Mouse (Mus musculus): Measurements from ENCODE around the gene Ntsr1. TPM values are rescaled to one million over a fixed set of nuclear protein-coding genes. Genes with fewer than 3 reads are reported as not detected.

Ntsr1 gene
- polyA plus RNA-seq (2017; shearing (Covaris generic)), result not detected

DNA sequence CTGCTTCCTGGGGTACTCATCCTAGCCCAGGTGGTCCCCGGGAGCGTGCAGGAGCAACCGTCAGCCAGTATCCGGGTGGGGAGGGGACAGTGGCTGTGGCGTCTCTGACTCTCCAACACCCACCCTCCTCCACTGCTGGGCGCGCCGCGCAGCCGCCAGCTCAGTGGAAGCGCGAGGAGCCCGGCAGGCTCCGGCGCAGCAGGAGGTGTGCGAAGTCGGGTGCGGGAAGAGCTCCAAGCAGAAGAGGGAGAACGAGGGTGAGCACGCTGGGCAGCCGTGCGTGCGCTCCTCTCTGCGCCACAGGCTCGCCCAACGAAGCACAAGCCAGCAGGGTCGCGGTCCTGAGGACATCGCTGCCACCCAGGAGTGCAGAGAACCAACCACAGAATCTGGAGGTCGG is at the start of gene Ntsr1:
Ntsr1 (plus strand) TSS at position 236 of the 400 bp plus-strand sequence.
- no peak for ATAC-seq

DNA sequence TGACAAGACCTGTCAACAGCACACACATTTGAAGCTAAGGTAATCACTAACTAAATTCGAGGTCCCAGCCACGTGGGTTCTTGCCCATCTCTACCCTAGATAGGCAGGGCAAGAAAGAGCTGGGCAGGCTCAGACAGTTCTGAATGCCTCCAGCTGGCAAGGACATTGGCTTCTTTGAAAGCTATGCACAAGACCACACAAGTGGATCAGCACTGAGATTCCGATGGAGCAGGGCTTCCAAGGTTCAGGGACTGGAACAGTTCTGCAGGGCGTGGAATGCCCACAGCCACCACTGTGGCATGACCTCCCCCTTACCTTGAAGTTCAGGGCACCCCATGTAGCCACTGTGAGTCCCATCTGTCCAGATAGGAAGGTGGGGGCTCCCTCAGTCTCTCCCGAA is 49.2 kb upstream of the Ntsr1 start:
- no peak for ATAC-seq

DNA sequence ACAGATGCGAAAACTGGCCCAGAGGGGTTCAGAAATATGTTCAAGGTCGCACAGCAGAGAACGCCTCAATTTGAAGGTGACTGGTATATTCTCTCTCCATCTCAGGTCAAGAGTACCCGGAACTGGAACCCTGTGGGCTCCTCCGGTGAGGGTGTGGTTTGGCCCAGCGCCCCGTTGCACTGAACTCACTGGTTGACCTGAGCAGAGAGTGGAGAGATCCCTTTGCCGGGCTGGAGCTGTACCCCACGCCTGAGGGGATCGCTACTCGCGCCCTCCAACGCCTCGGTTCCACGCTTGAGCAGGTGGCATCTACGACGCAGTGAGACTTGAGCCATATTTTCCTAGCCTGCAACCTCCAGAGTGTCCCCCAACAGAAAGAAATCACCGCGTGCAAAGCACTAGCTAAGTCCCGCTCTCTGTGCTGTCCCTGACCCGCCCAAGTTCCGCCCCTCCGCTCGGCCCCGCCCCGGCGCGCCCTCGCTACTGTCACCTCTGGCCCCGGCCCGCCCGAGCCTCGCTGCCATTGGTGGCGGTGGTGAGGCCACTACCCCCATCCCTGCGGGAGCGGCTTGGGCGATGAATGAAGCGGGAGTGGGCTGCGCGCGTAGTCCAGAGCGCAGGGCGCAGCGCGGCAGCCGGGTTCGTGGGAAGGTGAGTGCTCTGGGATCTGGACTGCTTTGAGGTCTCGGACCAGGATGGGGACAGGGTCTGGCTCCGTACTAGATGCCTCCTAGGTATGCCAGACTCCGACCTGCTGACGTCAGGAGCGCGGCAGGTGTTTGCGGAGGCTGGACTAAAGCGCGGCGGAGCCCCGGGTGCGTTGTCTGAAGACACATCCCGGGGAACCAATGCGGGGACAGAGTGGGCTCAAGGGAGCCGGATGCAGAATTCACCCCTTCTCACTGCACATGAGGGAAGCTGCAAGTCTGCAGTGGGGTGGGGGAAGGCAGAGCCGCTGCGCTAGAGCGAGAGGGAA is 43.8 kb upstream of the Ntsr1 start, which contains the start of gene Slco4a1:
Slco4a1 (plus strand) TSS at position 523 of the 976 bp plus-strand sequence.
- ATAC-seq, result peak; percentile 96

DNA sequence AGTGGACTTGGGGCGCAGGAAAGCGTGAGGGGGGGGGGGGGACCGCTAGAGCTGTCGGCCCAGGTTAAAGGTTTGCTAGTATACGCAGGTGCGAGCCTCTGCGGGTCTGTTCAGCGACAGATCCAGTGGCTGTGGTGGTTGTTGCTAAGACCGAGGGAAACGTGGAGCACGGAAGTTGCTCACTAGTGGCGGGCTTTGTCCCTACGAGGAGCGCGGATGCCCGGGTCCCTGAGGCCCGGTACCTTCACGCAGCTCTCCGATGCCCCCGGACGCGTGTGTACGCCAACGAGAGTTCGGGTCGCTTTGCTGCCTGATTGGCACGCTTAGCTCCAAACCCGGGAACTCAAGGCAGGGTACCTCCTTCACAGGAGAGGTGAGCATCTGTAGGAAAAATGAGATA is 43.1 kb upstream of the Ntsr1 start:
- ATAC-seq, result peak; percentile 20

DNA sequence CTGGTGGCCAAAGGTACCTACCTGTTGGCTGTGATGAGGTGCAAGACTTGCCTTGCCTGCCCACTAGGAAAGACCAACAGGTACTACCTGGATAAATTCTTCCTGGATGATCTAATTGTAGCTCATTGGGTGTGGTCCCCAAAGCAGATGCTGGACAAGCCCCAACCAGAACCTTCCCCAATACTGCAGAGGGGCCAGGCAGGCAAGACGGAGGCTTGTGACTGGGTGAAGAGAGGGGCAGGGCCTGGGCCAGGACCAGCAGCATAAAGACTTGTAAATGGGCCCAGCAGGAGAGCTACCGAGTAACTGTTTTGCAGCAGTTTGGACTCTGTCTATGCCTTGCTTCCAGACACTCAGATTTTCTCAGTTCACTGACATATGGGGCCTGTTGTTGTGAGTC is 42.1 kb upstream of the Ntsr1 start:
- no peak for ATAC-seq

DNA sequence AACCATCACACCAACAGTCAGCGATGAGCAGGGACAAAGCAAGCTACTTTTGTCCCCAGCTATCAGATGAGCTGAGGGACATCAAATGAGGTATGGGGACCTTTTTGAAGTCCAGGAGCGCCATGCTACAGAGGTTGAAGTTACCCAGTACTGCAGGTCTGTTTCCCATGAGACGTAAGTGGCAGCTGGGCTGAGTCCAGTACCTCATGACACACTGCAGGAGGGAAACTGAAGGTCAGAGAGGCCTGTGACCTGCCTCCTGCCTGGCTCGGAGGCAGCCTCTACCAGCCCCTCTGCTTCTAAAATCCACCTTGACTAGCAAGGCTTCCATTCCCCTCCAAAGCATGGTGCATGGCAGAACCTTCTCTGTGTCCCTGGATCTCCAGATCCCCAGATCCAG is 40.3 kb upstream of the Ntsr1 start:
- ATAC-seq, result no peak

DNA sequence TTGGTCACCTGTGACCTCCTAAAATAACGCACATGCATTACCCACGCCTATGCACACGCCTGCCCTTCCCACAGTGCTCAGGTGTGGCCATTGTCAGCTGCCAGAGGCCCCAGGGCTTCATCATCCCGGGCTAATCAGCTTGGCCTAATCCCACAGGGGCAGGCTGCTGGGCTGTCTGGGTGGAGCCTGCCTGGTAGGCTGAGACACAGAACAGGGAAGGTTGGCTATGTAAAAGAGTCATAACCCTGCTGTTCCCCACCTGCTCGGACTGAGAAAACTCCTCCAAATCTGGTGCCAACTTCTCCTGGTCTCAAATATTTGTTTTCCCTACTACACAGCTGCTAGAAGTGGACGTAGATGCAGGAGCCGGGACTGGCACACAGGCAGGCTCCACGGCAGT is 39.0 kb upstream of the Ntsr1 start:
- ATAC-seq, result no peak

DNA sequence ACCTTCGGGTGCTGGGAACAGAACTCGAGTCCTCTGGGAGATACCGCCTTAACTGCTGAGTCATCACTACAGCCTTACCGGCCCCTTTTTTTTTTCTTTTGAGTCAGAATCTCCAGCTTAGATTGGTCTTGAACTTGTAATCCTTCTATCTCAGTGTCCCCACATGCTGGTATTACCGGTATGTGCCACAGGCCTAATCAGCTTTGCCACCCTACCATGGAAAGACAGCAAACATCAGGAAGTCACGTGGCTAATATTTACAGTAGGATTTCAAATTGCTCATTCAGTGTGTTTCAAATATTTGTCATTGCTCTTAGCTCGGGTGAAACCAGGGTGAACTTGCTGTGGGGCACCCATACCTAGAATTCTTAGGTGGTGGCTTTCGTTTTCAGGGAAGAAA is 37.2 kb upstream of the Ntsr1 start:
- ATAC-seq, result no peak

DNA sequence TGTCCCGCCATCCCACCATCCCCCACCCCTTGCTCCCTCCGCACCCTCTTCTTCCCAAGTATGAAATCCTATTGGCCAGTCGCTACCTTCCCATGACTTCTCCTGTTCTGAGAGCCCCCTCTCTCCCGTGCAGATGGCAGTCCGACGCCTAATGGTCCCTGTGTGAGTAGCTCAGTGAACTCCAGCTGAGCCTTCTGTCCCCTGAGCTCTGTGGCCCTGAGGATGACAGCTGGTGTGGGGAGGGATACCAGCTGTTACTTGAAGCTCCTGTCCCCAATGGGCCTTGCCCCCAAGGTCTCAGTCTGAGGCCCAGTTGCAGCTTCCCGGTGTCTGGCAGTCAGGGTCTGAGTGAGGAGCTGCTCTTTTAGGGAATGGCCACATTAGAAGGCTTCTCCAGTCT is 33.3 kb upstream of the Ntsr1 start:
- ATAC-seq, result no peak

DNA sequence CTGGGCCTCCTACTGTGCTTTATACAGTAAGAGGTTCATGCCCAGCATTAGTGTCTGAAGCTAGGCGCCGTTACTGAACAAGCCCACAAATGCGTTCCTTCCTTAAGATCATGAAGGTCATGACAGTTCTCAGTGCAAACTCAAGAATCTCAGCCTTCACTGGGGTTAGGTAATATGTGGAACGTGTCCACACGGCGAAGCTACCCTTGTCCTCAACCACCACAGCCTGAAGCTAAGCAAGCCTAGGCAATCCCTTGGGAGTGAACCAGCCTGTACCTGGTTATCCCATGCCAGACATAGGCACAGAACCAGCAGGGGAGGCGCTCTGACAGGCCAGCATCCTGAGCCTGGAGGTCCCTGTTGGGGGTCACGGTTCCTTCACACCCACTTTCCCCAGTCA is 30.9 kb upstream of the Ntsr1 start:
- no peak for ATAC-seq

DNA sequence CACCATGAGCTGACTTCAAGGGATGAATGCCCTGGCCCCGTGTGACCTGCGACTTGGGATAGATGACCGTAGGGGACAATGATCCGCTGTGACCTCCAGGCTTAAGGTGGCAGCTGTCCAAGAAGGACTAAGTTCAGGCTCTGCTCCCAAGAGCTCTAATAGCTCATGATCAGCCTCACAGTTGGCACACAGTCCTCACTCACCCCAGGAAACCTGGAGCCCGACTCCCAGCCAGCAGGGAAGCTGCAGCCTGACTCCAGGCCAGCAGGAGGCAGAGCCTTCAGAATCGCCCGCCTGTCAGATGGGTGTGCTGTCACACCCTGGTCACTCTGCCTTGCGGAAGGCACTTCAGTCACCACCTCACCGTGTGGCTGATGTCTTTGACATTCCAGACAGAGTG is 30.0 kb upstream of the Ntsr1 start:
- ATAC-seq, result no peak

DNA sequence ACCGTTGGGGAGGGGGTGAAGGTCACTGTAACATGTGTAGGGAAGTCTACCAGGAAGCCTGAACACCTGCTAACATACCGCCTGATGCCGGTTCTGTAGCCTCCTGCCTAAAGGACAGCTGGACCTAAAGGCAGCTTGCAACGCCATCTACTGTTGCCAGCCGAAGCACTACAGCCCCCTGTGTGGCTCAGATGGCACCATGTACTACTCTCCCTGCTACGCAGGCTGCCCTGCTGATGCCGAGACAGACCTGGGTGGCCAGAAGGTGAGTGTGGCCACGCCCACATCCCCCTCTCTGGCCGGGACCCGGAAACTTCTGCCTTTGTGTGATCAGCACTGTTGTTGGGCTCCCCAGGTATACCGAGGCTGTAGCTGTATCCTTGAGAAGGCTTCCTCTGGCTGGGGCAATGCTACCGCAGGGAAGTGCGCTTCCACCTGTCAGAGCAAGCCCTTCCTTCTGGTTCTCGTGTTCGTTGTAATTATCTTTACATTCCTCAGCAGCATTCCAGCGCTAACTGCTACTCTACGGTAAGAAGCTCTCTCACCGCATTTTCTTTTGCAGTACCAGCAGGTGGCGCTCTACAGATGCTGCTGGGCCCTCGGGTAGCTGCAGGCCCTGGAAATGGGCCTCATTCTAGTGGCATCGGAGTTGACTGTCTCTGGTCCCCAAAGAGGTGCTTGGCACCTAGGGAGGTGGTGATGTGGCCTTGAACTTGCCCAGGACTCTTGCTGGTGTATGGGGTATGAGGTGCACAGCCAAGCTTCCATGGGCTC is 27.3 kb upstream of the Ntsr1 start:
- no peak for ATAC-seq

DNA sequence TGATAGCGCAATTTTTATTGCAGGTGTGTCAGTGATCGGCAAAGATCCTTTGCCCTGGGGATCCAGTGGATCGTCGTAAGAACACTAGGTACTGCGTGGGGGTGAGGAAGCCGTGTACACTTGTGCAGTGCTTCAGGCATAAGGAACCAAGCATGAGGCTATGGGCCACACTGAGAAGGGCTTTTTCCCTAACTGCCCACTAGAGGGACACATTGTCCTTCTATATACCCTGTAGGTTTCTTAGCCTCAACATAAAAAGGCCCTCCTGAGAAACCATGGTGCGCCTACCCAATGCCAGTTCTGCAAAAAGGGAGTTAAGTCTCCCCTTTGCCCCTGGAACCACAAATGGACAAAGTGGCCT is 26.7 kb upstream of the Ntsr1 start:
- ATAC-seq, result no peak

DNA sequence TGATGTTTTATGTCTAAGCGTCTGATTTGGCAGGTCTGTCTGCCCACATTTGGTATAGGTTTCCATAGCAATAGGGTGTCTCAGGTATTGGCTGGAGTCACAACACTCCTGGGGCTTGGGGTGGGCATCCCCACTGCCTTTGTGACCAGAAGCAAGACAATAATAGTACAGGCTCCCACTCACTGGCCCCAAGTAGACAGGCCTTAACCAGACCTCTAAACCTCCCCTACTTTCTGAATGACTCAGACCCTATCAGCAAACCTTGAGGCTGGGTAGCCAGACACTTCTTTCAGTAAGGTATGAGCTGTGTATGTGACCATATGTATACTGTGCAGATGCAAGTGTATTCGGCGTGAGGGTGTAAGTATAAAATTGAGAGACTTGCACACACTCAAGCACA is 24.9 kb upstream of the Ntsr1 start:
- no peak for ATAC-seq

DNA sequence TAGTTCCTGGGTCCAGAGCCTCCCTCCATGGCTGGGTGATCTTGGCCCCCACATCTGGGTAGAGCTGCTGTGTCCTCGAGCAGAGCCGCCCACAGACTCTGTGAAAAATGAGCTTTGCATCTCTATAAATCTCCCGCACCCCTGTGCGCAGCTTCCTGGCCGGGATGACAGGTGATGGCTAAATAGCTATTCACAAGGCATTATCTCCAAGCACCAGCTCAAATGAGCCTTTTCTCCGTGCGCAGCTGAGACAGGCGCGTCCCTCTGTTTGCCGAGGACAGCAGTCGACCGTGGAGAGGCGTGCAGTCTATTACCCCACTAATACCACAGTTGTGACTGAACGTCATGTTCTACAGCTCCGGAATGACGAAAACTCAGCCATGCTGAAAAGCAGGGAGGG is 17.5 kb upstream of the Ntsr1 start:
- ATAC-seq, result no peak

DNA sequence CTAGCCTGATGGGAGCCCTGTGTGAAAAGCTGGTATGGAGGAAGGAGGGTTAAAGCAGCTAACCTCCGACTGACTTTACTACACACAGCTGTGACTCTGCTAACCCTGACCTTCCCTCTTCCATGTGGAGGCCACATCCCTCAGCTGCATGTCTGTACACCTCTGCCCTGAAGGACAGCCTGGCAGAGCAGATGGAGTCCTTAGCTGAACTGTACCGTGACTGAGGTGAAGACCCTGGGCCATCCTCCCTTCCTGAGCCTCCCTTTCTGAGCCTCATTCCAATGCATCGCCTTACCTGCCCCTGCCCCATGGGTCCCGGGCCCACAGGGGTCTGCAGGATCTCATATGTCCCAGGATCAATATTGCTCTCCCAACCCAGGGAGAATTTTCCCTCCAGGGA is 14.9 kb upstream of the Ntsr1 start:
- no peak for ATAC-seq

DNA sequence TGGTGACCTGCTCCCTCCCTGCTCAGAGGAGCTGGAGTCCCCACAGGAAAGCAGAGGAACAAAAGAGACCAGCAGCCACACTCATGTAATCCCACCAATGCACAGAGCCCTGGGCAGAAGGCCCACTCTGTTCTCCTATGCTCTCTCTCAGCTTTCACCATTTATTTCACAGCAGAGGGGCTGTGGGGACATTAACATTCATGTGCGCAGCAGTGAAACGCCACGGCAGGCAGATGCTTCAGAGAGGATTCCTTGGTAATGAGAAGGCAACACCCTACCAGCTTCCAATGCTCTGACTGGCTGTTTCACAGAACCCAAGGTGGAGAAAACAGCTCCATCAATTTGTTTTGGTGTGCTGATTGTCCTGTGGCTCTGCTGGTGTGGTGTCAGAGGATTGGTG is 14.5 kb upstream of the Ntsr1 start:
- ATAC-seq, result no peak

DNA sequence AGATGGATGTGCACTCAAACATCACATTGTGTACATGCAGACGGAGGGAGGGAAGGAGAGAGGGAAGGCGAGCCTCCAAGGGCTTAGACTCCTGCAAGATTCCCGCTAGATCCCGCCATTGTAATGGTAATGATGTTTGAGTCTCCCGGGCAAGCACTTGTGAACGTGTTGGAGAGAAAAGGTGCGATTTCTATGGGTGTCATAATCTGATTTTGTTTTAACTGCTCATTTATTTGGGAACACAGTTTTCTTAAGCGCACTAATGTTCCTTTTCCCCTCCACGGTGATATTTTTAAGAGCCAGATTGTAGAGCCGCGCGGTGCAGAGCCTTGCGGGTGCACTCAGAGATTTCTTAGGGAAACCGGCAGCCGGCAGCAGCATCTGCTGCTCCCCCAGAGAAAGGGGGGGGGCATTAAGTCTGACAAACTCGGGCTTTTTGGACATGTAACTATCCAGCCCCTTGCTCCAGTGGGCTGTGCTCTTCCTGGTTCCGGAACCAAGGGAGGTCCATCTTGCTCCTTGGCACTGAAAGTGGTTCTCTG is 11.5 kb upstream of the Ntsr1 start:
- ATAC-seq, result no peak

DNA sequence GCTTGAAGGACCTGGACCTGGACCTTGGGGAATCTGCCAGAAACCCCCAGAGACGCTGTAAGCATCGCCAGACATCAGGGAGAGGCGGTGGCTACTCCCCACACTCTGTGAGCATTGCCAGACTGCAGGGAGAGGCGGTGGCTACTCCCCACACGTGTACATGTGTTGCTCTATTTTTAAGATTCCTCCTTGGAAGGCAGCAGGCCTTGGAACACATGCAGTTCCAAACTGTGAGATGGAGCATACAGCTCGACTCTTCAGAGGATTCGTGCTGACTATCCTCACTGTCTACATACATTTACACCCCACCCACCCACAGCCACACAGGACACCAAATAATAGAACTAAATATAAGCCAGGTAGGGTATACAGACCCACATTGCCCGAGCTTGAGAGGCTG is 3.9 kb upstream of the Ntsr1 start:
- no peak for ATAC-seq

DNA sequence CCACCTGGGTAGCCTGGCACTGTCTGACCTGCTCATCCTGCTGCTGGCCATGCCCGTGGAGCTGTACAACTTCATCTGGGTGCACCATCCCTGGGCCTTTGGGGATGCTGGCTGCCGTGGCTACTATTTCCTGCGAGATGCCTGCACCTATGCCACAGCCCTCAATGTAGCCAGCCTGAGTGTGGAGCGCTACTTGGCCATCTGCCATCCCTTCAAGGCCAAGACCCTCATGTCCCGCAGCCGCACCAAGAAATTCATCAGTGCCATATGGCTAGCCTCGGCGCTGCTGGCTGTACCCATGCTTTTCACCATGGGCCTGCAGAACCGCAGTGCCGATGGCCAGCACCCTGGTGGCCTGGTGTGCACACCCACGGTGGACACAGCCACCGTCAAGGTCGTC is 950 bp downstream of the Ntsr1 start:
- ATAC-seq, result no peak

DNA sequence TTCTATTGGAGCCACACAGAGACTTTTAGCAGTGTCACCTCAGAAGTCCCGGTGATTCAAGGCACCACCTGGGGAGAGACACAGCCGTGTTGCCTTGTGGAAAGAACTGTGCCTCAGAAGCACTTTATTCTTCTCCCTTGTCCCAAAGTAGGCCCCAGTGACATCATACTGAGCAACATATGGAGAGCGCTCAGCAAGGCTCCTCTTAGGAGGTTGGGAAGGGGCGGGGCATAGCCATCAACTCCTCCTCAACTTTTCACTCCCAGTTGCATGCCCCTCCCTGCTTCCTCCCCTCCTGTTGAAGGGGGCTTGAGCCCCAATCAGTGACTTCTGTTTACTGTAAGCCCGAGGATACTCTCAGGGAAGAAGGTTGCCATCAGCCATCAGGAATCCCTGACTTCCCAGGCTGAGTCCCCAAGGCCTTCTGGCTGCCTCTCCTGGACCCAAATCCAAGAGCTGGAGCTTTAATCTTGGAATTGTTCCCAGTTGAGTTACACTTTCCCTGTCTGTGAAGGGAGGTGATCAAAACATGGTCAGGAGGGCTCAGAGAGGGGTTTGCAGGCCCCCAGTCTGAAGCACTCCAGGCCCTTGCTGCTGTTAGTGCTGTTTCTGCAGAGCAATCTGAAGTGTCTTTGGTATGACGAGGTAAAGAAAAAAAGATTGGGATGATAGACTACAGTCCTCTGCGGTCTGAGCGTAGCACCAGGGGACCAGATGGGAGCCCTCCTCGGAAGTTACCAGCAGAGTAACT is 1.6 kb downstream of the Ntsr1 start:
- no peak for ATAC-seq

DNA sequence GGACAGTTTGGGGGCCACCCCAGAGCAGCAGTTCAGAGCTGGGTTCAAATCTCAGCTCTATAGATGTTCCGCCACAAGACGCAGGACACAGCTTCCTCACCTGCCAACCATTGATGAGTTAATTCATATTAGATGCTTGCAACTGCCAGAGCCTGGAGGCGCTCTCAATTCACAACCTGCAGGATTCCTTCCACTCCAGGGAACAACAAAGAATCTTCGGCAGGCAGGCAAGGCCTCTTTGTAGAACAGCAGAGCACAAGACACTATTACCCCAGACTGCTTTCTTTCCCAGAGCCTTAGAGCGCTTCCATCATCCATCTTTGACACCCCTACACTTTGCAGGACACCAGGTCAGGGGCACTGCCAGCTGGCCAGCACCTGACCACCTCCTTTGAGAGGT is 6.5 kb downstream of the Ntsr1 start:
- ATAC-seq, result no peak

Measured in inflammation-experienced regulatory T-cells, adult 6 months (primary cell).